Mouse (Mus musculus): ENCODE measurements around the gene Stom.

DNA sequence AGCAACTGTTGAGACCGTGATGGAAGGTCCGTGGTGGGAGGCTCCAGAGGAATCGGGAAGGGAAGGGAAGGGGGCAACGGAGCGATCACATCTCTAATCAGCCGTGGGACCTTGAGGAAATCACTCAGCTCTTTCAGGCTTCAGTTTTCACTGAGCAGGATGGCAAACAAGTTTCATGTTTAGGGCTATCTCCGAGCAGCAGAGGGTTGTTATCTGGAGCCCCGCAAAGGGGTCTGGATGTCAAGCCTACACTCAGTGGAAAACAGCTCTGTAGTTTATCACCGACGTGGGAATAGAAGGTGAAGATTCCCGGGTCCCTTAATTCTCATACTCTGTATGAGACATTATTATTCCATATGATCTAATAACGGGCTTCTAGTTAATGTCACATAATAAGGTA, 18.4 kb downstream of the Stom start:
- TF ChIP-seq EP300 (IDR thresholded peaks at IDR 0.05; ENCODE audit: low read depth) (no peak), CTCF (IDR thresholded peaks at IDR 0.05; ENCODE audit: low read depth) (no peak)

All from heart, postnatal 0 days (tissue).